Mouse (Mus musculus): Measurements from ENCODE around the gene Mustn1. TPM values are rescaled to one million over a fixed set of nuclear protein-coding genes. Genes with fewer than 3 reads are reported as not detected.

Gene Mustn1
- total RNA-seq, 2 experiments from 2014 or later: 2.4 to 2.7 TPM

DNA sequence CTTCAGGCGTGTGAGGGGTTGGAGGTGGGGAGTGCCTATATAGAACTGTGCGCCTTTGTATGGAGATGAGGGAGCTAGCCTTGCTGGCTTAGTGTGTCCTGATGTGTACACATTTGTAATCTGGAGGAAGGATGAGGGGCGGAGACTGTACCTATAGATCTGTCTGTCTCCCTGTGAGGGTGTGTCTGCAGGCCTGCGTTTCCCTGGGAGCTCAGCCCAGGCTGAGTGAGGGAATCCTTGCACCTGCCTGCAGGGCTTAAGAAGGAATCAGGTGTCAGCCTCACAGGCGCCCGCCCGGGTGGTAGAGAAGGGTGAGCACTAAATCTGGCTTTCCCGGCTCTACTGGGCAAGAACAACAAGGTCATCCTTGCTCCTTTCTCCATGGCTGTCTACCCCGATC lies 794 bp downstream of the Mustn1 start:
- DNase-seq (ENCODE audit: low spot score in 2 of 2): no peak

DNA sequence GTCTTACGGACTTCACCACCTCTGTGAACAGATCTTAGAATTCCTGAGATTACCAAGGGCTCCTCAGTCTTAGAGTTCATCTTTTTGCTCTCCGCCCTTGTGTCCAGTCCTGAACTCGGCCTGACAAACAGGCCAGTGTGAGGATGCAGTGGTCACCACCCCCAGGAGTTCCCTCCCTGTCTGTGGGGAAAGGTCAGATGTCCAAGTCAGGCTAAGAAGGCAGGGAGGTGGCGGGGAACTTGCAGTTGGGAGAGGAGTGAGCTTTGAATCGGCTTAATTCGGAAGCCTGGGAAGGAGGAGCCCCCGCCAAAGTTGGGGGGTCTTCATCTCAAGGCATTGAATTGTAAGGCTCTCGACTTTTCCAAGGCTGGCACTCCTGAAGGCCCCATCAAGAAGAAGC lies 1.3 kb downstream of the Mustn1 start:
- DNase-seq (ENCODE audit: low spot score in 2 of 2): no peak

DNA sequence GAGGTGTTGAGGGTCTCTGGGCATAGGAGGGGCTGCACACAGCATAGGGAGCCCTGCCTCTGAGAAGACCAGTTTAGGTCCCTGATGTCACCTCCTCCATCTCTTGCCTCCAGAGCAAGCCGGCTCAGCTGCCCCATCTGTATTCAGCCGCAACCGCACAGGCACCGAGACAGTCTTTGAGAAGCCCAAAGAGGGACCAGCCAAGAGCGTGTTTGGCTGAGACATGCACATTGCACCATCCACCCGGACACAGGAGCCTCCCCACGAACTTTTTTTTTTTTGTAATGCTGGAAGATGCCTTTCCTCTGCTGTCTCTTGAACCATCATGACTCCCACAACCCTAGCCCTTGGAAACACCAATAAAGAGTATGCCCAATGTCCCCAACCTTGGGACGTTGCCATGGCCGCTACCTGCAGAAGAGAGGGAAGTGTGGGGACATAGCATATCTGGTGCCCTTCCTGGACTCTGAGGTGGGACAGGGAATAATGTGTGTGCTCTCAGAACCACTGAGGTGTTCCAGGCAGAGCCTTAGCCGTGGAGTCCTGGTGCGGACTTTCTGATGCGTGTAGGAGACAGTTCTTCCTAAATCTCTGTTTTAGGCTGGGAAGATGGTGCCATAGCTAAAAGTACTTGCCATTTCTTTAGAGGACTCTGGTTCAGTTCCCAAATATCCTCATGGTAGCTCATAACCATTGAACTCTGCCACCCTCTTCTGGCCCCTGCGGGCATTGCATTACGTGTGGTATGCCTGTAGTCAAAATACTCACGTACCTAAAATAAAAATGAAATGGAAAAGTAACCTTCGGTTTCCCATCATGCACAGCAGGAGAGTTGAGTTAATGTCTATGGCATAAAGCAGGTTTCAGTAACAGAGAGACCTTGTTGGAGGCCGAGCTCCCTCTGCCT lies 2.1 kb downstream of the Mustn1 start:
- DNase-seq (ENCODE audit: low spot score in 2 of 2): peak; percentile 60 to 66

DNA sequence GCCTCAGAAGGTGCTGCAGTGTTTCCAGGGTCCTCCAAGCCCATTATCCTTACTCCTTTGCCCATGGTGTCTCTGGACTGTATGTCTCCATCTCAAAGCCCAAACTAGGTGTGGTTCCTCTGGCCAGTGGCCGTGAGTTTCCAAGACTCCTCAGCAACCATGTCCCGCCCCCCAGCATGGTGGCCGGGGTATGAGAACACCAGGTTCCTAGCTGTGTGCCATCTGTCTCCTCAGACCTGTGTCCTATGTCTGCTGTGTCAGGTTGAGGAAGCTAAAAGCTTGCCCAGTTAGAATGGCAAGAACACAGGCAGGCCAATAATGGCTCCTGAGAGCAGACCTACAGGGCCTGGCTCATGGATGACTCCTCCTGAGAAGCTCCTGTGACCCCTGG lies 2.7 kb downstream of the Mustn1 start:
- no peak for DNase-seq (ENCODE audit: low spot score in 2 of 2)

DNA sequence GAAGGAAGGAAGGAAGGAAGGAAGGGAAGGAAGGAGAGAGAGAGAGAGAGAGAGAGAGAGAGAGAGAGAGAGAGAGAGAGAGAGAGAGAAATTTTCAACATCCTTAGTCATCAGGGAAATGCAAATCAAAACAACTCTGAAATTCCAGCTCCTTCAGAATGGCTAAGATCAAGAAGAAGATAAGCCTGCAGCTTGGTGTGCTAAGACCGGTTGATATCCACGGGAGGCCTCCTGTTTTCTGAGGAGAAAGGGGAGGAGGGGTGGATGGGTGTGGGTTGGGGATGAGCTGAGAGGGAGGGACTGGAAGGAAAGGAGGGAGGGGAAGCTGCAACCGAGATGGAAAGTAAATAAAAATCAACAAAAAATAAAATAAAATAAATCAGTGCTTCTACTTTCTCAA lies 6.3 kb downstream of the Mustn1 start:
- no peak for DNase-seq (ENCODE audit: low spot score in 2 of 2)

DNA sequence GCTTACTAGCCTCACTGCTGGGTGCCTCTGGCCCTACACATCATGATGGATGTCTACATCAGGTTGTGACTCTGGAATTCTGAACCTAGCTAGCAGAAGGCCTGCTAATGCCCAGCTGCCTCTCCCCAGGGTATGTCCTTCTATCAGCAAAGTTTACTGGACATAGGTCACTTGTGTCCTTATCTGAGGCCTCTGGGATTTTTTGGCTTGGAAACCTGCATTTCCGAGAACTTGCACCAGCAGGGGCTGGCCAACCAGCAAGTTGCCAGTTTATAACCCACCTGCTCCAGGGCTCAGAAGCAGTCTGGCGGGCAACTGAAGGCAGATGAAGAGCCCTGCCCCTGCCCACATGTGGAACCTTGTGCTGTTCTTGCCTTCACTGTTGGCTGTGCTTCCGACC lies 7.2 kb downstream of the Mustn1 start, which contains the start of gene Itih4:
Itih4 (plus strand) TSS at position 273 of the 400 bp plus-strand sequence.
- DNase-seq (ENCODE audit: low spot score in 2 of 2): no peak

DNA sequence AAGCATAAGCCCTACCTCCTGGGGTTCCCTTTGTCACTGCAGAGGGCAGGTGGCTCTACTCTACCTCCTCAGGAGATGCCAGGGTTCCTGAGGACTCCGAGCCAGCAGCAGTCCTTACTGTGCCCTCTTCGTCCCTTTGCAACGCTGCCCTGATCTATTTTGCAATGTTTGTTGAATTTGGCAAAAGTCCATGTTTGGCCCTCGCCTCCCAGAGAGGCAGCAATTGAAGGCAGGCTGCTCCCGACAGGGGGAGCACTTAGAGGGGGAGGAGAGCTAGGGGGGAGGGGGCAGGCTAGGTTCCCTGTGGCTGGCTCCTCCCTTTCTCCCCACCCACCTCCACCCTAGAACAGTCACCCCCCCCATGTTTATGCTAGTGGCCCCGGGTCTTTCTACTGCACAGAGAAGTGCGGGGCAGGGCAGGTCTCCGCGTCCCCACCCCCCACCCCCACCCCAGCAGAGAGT lies 9.3 kb downstream of the Mustn1 start:
- peak; percentile 24 to 38 for DNase-seq (ENCODE audit: low spot score in 2 of 2)

DNA sequence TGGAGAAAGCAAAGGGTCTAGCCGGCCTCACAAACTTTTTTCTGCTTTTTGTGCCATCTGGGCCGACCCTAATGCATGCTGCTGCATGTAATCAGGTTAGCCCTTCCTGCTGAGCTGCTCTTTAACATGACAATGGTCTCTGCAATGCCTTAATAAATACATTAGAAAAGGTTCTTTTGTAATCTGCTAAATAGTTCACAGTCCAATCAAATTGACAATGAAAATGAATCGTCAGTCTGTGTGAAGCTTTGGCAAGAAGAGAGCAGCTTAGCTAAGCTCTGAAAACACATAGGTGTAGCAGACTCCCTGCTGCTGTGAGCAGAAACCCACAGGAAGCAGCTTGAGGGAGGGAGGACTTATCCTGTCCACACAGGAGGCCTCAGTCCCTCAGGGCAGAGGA lies 21.0 kb downstream of the Mustn1 start:
- DNase-seq (ENCODE audit: low spot score in 2 of 2): no peak

DNA sequence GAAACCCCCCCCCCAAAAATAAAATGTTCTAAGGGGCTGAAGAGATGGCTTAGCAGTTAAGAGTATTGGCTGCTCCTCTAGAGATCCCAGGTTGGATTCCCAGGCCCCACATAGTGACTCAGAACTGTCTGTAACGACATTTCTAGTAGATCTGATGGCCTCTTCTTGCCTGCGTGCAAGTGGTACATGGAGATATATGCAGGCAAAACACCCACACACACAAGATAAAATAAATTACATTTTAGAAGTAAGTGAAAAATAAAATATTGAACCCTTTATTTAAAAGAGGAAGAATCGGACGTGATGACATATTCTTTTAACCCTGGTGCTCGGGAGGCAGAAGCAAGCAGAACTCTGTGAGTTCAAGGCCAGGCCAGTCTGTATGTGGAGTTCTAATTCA lies 23.6 kb downstream of the Mustn1 start:
- no peak for DNase-seq (ENCODE audit: low spot score in 2 of 2)

DNA sequence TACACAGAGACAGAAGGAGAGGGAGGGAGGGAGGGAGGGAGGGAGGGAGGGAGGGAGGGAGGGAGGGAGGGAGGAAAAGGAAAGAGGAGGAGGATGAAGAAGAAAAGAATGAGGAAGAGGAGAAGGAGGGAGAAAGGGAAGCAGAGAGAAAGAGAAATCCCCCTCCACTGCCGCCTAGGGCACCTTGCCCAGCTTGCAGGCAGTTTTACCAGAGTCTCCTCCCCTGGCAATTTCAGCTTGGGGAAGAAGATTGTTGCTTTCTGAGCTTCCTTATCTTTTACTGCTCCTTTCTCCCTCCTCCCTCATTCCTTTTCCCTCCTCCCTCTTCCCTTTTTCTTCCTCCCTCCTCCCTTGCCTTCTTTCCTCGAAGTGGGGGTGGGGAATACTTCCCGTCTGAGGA lies 24.0 kb downstream of the Mustn1 start:
- DNase-seq (ENCODE audit: low spot score in 2 of 2): no peak

DNA sequence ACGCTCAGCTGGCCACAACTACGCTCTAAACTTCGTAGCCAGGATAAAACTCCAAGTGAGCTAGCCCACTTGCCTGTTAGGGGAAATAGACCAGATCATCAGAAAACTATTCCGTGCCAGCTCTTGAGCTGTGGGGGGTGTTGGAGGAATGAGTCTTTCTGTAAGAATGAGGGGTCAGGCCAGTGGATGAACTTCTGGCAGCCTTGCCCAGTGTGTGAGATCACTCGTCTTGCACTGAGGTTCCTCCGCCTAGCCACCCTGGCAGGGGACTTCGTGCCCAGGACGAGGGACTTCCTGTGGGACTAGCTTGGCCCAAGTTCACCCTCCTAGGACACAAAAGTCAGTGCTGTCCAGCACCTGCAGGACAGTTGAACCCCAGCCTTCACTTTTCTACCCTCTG lies 25.3 kb downstream of the Mustn1 start:
- no peak for DNase-seq (ENCODE audit: low spot score in 2 of 2)

DNA sequence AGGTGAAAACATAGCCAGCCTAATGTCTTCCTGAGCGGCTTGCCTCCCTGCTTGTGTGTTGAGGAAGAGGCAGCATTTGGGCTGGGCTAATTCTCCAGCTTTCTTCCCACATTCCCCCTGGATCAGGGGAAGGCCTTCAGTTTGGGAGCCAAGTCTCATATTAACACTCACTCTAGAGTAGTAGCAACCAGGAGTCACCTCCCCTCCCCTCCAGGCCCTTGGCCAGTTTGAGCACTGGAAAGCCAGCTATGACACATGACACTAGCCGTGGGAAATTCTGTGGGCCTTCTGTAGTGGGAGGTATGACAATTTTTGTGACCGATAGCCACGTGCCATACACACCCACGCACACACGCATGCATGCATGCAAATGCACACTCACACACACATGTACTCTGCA lies 27.0 kb downstream of the Mustn1 start:
- no peak for DNase-seq (ENCODE audit: low spot score in 2 of 2)

DNA sequence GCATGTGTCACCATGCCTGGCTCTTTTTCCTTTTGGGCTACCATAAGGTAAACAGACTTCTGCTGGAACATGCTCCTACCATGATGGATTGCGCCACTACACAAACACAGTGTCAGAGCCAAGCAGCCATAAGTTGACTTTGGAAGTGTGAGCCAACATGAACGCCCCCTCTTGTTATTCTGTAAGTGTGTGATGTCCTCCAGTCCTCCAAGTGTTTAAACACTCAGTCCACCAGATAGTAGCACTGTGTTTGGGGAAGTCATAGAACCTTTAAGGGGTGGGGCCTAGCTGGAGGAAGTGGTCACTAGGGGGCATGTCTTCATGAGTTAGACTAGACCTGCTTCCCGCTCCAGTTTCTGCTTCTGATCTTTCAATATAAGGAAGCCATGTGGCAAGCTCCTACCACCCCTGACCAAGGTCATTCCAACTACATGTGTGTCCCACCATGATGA lies 28.8 kb downstream of the Mustn1 start:
- no peak for DNase-seq (ENCODE audit: low spot score in 2 of 2)

DNA sequence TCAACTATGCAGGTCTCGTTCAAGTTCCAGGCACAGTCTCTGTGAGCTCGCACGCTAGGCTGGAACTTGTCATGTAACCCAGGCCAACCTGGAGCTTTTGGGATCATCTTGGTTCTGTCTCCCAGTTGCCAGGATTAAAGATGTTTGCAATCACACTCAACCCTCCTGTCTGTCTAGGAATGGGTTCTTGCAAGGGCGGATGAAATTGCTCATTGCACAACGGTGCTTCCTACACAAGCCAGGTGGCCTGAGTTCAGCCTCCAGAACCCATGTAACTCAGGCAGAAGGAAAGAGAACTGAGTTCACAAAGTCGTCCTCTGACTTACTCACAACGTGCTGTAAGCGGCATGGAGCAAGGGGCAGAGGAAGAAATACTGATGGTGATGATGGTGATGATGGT lies 32.1 kb downstream of the Mustn1 start:
- no peak for DNase-seq (ENCODE audit: low spot score in 2 of 2)

DNA sequence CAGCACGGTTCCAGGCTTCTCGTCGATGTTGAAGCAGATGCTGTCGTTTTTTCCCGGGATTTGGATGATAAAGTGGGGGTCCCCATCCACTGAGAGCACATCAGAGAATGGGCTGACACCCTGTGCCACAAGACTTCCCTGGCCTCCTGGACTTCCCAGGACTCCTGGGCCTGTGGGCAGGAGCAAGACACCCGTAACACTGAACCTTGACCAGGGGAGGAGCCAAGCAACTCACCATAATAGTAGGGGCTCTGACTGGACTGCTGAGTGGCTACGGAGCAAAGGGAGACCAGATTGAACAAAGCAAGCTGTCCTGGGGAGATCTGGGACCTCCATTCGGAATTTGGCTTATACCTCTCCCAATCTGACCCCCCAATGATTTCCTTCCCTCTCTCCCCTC lies 33.6 kb downstream of the Mustn1 start:
- no peak for DNase-seq (ENCODE audit: low spot score in 2 of 2)

DNA sequence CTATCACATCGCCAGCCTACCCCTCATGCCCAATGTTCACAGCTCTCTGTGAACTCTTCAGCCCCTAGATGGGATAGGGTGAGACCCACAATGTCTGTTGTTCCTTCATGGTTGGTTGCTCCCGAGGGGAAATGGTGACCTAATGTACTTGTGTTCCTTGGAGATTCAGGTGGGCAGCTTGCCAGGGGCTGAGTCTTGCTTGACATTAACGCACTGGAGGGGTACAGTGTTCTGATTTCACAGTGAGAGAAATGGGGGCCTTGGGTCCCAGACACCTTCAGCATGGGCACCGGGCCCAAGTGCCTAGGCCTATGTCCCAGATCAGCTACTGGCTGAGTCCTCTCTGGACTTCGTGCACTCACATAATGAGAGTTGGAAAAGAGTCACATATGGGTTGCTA lies 34.4 kb downstream of the Mustn1 start:
- DNase-seq (ENCODE audit: low spot score in 2 of 2): no peak

DNA sequence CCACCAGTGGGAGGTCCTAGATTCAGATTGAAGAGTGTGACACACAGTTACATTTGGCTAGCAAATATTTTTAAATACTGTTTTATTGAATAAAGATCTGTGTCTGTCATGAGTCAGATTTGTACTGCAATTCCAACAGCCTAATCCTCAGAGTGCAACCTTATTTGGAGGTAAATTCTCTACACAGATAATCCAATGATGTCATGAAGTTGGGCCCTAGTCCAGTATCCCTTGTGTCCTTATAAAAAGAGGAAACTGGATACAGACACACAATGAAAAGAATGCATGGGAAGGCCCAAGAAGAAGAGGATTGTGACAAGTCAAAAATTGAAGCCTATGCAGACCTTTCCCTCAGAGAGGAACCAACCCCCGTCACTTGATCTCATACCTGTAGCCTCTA lies 37.5 kb downstream of the Mustn1 start:
- no peak for DNase-seq (ENCODE audit: low spot score in 2 of 2)

DNA sequence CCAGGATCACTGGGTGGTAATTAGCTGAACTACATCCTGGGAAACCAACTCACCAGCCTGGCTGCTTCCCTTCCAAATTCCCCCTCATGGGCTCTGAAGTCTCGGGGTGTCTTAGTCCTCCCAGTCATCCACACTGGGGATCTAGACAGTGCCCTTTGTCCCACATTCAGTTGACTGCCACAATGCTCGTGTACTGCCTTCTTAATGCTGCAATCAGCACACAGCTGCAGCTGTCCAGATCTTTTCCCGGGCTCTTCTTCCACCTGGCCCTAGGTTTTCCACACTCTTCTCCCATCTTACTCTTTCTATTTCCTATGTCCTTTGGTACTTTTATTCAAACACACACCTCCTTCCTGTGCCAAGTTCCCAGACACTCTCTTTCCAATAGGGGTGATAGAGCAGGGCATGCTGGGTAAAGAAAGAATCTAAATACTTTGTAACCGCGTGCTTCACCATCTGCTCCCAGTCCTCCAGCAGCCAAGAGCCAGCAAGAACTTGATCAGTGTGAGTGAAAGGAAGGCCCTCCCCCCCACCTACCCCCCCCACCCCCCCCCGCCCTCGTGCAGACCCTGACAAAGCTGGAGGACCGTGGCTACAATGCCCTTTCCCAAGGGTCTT lies 43.2 kb downstream of the Mustn1 start:
- DNase-seq (ENCODE audit: low spot score in 2 of 2): no peak

DNA sequence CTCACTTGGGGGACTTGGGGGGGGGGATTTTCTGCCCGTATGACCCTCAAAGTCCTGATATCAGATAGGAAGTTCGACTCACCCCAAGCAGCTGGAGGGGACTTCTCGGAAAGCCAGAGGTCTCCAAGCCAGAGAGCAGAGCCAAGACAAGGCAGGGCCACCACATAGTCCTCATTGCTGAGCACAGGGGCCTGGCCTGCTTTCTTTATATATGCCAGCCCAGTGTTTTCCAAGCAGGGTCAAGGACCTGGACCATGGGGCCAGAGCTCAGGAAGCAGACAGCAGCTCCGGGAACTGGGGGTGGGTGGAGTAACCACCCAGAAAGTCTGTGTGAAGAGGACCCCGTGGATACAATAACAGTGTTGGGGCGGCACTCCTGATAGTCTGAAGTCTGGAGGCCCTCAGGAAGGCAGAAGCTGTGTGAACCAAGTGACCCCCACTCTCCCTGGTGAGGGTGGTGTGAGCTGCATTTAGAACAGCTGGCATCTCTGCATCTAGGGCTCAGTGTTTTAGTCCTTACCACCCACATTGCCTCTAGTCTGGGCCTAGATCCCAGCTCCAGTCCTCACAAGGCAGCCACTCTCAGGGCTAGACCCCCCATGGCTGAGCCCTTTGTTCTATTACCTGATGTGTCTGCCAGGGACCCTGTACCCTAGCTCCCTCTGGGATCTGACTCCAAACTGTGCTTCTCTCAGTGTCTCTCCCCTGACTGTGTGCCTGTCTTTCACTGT lies 44.5 kb downstream of the Mustn1 start, which contains the start of gene Itih3:
Itih3 (minus strand) TSS at position 386 of the 731 bp plus-strand sequence.
- peak; percentile 38 to 41 for DNase-seq (ENCODE audit: low spot score in 2 of 2)

DNA sequence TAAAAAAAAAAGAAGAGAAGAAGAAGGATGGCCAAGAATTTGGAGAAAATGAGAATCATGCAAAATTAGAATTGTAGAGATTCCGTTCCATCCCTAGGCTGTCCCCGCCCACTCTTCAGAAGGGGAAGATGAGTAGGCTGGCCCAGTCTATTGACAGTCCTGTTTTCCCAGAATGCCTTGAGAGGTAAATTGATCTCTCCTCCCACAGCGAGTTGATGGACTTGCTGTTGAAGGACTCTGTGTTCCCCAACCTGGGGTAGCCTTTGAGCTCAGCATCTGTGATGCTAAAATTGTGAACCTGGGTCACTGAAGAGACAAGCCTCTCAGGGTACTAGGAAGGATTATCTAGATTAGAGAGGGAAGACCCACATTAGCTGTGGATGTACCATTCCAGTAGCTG lies 46.5 kb downstream of the Mustn1 start:
- no peak for DNase-seq (ENCODE audit: low spot score in 2 of 2)

DNA sequence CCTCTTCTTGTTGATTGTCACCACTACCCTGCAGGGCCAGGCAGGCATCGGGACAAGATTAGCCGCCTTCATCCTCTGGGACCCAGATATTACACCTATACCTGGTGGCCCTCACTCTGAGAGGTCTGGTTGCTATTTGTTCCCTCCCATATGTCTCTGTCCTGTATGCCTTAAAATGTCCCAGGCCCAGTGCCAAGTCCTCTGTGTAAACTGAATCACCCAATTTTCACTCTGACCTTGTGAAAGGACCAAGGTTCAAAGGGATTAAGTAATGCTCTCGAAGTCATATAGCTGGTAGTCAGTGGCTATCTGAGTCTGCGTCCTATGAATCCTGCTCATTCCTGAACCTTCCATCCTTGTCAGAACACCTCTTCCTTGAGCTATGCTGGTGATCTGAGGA lies 51.4 kb downstream of the Mustn1 start:
- DNase-seq (ENCODE audit: low spot score in 2 of 2): no peak

All from layer of hippocampus, postnatal 10 days (tissue).